ENCODE assay signal across 22 mouse cellular contexts in genomic region chr2:142883625-142883994, GRCm38 (mm10). TPM values are rescaled to one million over a fixed set of nuclear protein-coding genes. Genes with fewer than 3 reads are reported as not detected.
A peak's percentile ranks its signal among the peaks of the same experiment; 100 is the strongest.
DNase-seq lines count a peak whose midpoint lies in the region; ATAC-seq and TF ChIP-seq lines count a peak whose summit lies in the region.
"Had no signal": no experiment of that assay in that cellular context is flagged by ENCODE, and none has a peak within 500 bp of the region (broad histone marks: within the 10 kb centered on the region; RNA-seq: fewer than 3 reads in every experiment).

No protein-coding gene starts in this region.

- no peak for TF ChIP-seq CTCF in heart, adult 2 months (IDR thresholded peaks at IDR 0.05)
- no peak for TF ChIP-seq CTCF in kidney, postnatal 0 days (IDR thresholded peaks at IDR 0.05; ENCODE audit: low read depth)
- no peak for TF ChIP-seq CTCF in midbrain, postnatal 0 days (IDR thresholded peaks at IDR 0.05)

- no peaks in the 10 kb centered on the region for H3K9me3 ChIP-seq in kidney, postnatal 0 days (replicated peaks; ENCODE audit: low read length)
- no peaks in the 10 kb centered on the region for H3K9me3 ChIP-seq in midbrain, embryonic 11.5 days (ENCODE audit: control insufficient read depth, low read length)
- H3K9me3 ChIP-seq in midbrain, postnatal 0 days (ENCODE audit: low read length) = no peaks in the 10 kb centered on the region
- H3K9me3 ChIP-seq: embryonic facial prominence, embryonic 10.5 days; forebrain, embryonic 13.5 days; heart, embryonic 12.5 days; hindbrain, embryonic 12.5 days had no signal

- H3K27ac ChIP-seq in heart, adult 2 months = peak overlapping the region; percentile 42; the same call in 1 of the 2 replicates
- peak overlapping the region; percentile 64 for H3K27ac ChIP-seq in kidney, postnatal 0 days
- H3K27ac ChIP-seq in midbrain, embryonic 11.5 days (ENCODE audit: low read depth, low read length) = no peak overlapping the region
- no peak overlapping the region for H3K27ac ChIP-seq in midbrain, postnatal 0 days (ENCODE audit: low read depth, low read length)
- H3K27ac ChIP-seq: forebrain, embryonic 13.5 days; hindbrain, embryonic 12.5 days; hindbrain, postnatal 0 days had no signal

- TF ChIP-seq POLR2A in heart, adult 2 months (IDR thresholded peaks at IDR 0.05; ENCODE audit: insufficient read depth, low read depth, low read length) = no peak

- DNase-seq in heart, adult 2 months = no peak
- no peak for DNase-seq in heart, adult 9 months (ENCODE audit: low spot score in 2 of 2)
- no peak for DNase-seq in kidney, postnatal 0 days (ENCODE audit: low spot score)
- no peak for DNase-seq in kidney, adult 11 months
- DNase-seq in midbrain, embryonic 11.5 days (ENCODE audit: low spot score, missing footprints) = peak; percentile 44
- no peak for DNase-seq in midbrain, postnatal 0 days (ENCODE audit: low spot score)
- DNase-seq in adipocyte (ENCODE audit: low spot score) = no peak
- DNase-seq: adrenal gland, adult 2 months; adrenal gland, postnatal 25 days; cerebellum, adult 9-11 months; cerebellum, postnatal 36 days; forebrain, postnatal 0 days; gastrocnemius, postnatal 36 days; heart, postnatal 36 days had no signal

- TF ChIP-seq EP300 in heart, adult 2 months (IDR thresholded peaks at IDR 0.05; ENCODE audit: insufficient read depth, low read depth, low read length) = no peak

- no peaks in the 10 kb centered on the region for H3K27me3 ChIP-seq in heart, adult 2 months (ENCODE audit: control insufficient read depth, insufficient read depth, low read length)
- H3K27me3 ChIP-seq in kidney, postnatal 0 days (ENCODE audit: insufficient read depth, low read length) = no peaks in the 10 kb centered on the region
- no peaks in the 10 kb centered on the region for H3K27me3 ChIP-seq in midbrain, embryonic 11.5 days (ENCODE audit: control insufficient read depth, insufficient read depth, low read length)
- no peaks in the 10 kb centered on the region for H3K27me3 ChIP-seq in midbrain, postnatal 0 days (ENCODE audit: insufficient read depth, low read length)
- H3K27me3 ChIP-seq: CH12.LX; forebrain, embryonic 13.5 days; heart, embryonic 12.5 days; hindbrain, embryonic 12.5 days; Patski had no signal

- WGBS in heart, adult 2 months = 75% methylated on average over 7 of the region's 7 CpGs
- WGBS in kidney, postnatal 0 days = 66% methylated on average over 7 of the region's 7 CpGs
- WGBS in midbrain, embryonic 11.5 days = 83% methylated on average over 7 of the region's 7 CpGs
- 89% methylated on average over 7 of the region's 7 CpGs for WGBS in midbrain, postnatal 0 days

- no peak overlapping the region for H3K9ac ChIP-seq in heart, adult 2 months (ENCODE audit: low read depth, low read length)
- H3K9ac ChIP-seq in kidney, postnatal 0 days (ENCODE audit: low read depth, low read length) = no peak overlapping the region
- no peak overlapping the region for H3K9ac ChIP-seq in midbrain, embryonic 11.5 days (ENCODE audit: low read length)
- H3K9ac ChIP-seq in midbrain, postnatal 0 days (replicated peaks; ENCODE audit: low read length, poor library complexity, severe bottlenecking) = no peak overlapping the region
- H3K9ac ChIP-seq: forebrain, embryonic 13.5 days; forebrain, postnatal 0 days; heart, embryonic 12.5 days; hindbrain, embryonic 12.5 days had no signal

- no peaks in the 10 kb centered on the region; the same call in 1 of the 2 replicates for H3K79me2 ChIP-seq in heart, adult 2 months (replicated peaks; ENCODE audit: control insufficient read depth, insufficient read depth, low read length)

- no peak overlapping the region for H3K4me2 ChIP-seq in kidney, postnatal 0 days (ENCODE audit: low read length)
- no peak overlapping the region for H3K4me2 ChIP-seq in midbrain, embryonic 11.5 days
- H3K4me2 ChIP-seq in midbrain, postnatal 0 days (ENCODE audit: low read depth, low read length, poor library complexity, severe bottlenecking) = no peak overlapping the region
- H3K4me2 ChIP-seq: forebrain, embryonic 13.5 days; heart, embryonic 12.5 days; hindbrain, embryonic 12.5 days had no signal

- peaks cover 11% of the 10 kb centered on the region for H3K4me1 ChIP-seq in heart, adult 2 months (ENCODE audit: control insufficient read depth, insufficient read depth, low read length)
- H3K4me1 ChIP-seq in kidney, postnatal 0 days (replicated peaks; ENCODE audit: insufficient read depth, low read length) = peaks cover 39% of the 10 kb centered on the region
- peaks cover 4% of the 10 kb centered on the region; the same call in 1 of the 2 replicates for H3K4me1 ChIP-seq in midbrain, embryonic 11.5 days (ENCODE audit: control insufficient read depth, insufficient read depth, low read length)
- H3K4me1 ChIP-seq in midbrain, postnatal 0 days (ENCODE audit: insufficient read depth, low read length) = no peaks in the 10 kb centered on the region
- H3K4me1 ChIP-seq: forebrain, embryonic 13.5 days had no signal

- H3K36me3 ChIP-seq in heart, adult 2 months (ENCODE audit: control insufficient read depth, insufficient read depth, low read length) = peaks cover 6% of the 10 kb centered on the region
- H3K36me3 ChIP-seq in kidney, postnatal 0 days (ENCODE audit: insufficient read depth, low read length) = no peaks in the 10 kb centered on the region
- no peaks in the 10 kb centered on the region for H3K36me3 ChIP-seq in midbrain, embryonic 11.5 days (ENCODE audit: control insufficient read depth, insufficient read depth, low read length)
- H3K36me3 ChIP-seq in midbrain, postnatal 0 days (ENCODE audit: insufficient read depth, low read length) = no peaks in the 10 kb centered on the region
- H3K36me3 ChIP-seq: embryonic facial prominence, embryonic 10.5 days; heart, embryonic 12.5 days; hindbrain, embryonic 12.5 days had no signal

- H3K4me3 ChIP-seq in heart, adult 2 months = no peak overlapping the region
- no peak overlapping the region for H3K4me3 ChIP-seq in kidney, postnatal 0 days (replicated peaks; ENCODE audit: low read depth, low read length)
- H3K4me3 ChIP-seq in midbrain, embryonic 11.5 days (ENCODE audit: low read depth, low read length) = no peak overlapping the region
- no peak overlapping the region for H3K4me3 ChIP-seq in midbrain, postnatal 0 days (ENCODE audit: low read depth, low read length)
- H3K4me3 ChIP-seq: embryonic facial prominence, embryonic 10.5 days; forebrain, embryonic 13.5 days; heart, embryonic 12.5 days; hindbrain, embryonic 12.5 days had no signal

- ATAC-seq in kidney, postnatal 0 days (replicated peaks; ENCODE audit: low FRiP score, low read depth) = no peak
- no peak for ATAC-seq in midbrain, embryonic 11.5 days (ENCODE audit: low FRiP score)
- ATAC-seq in midbrain, postnatal 0 days (ENCODE audit: low FRiP score) = no peak
- ATAC-seq: activated CD4-positive, CD25-positive, alpha-beta regulatory T cell, adult 4 months; forebrain, embryonic 13.5 days; forebrain, postnatal 0 days; hindbrain, postnatal 0 days; Patski had no signal

- intact Hi-C loops in heart, adult 2 months (cut with DNase I) = no loop called here

RNA-seq across cellular contexts. Expression of gene Kif16b, which starts 17.7 kb away (rescaled TPM):
- total RNA-seq in heart, adult 2 months (2021) = 10 to 100 TPM; 32.3 to 38.3 TPM
- 16.1 and 22.1 TPM in 2 replicates for polyA plus RNA-seq in heart, adult 2 months (2012; rRNA removed)
- 18.9 and 21.8 TPM in 2 replicates for polyA plus RNA-seq in kidney, postnatal 0 days (2015; fragmentation: Nextera tagmentation; extraction: Ambion mirVana)
- 5.2 and 6.4 TPM in 2 replicates for polyA plus RNA-seq in midbrain, embryonic 11.5 days (2014; fragmentation: Nextera tagmentation; extraction: Ambion mirVana)
- total RNA-seq in midbrain, postnatal 0 days (2014; rRNA removed) = 11.1 and 11.5 TPM in 2 replicates
- 2.3 and 2.7 TPM in 2 replicates for polyA plus RNA-seq in midbrain, postnatal 0 days (2015; fragmentation: Nextera tagmentation; extraction: Ambion mirVana)

Comparison
In these comparisons a context has a peak if more than half of its experiments do, and no peak if none do; other contexts are left out.
1. H3K27ac ChIP-seq: peak in heart, adult 2 months (single experiment) and kidney, postnatal 0 days (single experiment); none in midbrain, embryonic 11.5 days (single experiment) and midbrain, postnatal 0 days (single experiment).